8 mouse cellular contexts compared by ENCODE assay signal in the genomic region with DNA sequence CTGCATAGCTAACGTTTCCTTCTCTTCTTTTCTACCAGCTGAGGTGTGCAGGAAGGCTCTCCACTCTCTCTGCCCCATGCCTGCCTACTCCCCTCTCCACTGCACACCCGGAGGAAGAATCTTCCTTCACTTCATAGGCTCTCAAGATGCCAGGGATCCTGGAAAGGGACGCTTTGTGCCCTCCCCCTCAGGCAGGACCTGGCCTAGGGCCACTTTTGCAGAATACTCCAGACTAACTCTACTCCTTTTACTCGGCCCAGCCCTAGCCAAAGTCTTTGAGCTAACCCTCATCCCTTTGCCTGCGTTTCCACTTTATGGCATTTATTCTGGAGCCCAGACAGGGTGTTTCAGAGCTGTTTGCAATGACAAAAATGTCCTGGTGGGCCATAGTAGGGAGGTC. TPM values are rescaled to one million over a fixed set of nuclear protein-coding genes. Genes with fewer than 3 reads are reported as not detected.
A peak's percentile ranks its signal among the peaks of the same experiment; 100 is the strongest.
DNase-seq lines count a peak whose midpoint lies in the region; ATAC-seq and TF ChIP-seq lines count a peak whose summit lies in the region.

No protein-coding gene starts in this region.

- H3K27me3 ChIP-seq in embryonic facial prominence, embryonic 12.5 days: peaks cover 25% of the 10 kb centered on the region
- no peaks in the 10 kb centered on the region for H3K27me3 ChIP-seq in hindbrain, postnatal 0 days (ENCODE audit: insufficient read depth, low read length)

- H3K27ac ChIP-seq in embryonic facial prominence, embryonic 12.5 days: peak overlapping the region; percentile 92
- H3K27ac ChIP-seq in hindbrain, postnatal 0 days: peak overlapping the region; percentile 93

- WGBS in lung, adult 2 months: 9% methylated on average over 5 of the region's 5 CpGs
- WGBS in embryonic facial prominence, embryonic 12.5 days: 15% methylated on average over 5 of the region's 5 CpGs
- WGBS in hindbrain, postnatal 0 days: 6% methylated on average over 5 of the region's 5 CpGs

- DNase-seq in lung, adult 2 months: no peak
- DNase-seq in lung, postnatal 36 days: no peak
- DNase-seq in hindbrain, postnatal 0 days (ENCODE audit: low spot score): peak; percentile 42
- DNase-seq in lung, postnatal 10 days: peak; percentile 72
- no peak for DNase-seq in right cerebral cortex, postnatal 25 days
- no peak for DNase-seq in left cerebral cortex, postnatal 4 days
- DNase-seq in right cerebral cortex, postnatal 36 days (ENCODE audit: low spot score in 2 of 2): no peak

- peak overlapping the region; percentile 95 for H3K4me2 ChIP-seq in embryonic facial prominence, embryonic 12.5 days (replicated peaks)
- peak overlapping the region; percentile 97 for H3K4me2 ChIP-seq in hindbrain, postnatal 0 days (ENCODE audit: low read depth, low read length)

- TF ChIP-seq POLR2A in lung, adult 2 months (IDR thresholded peaks at IDR 0.05; ENCODE audit: borderline replicate concordance, extremely low read depth, low read depth, low read length): no peak

- intact Hi-C loops in left cerebral cortex, postnatal 4 days (cut with DNase I): no loop called here

- peak overlapping the region; percentile 67 for H3K9ac ChIP-seq in embryonic facial prominence, embryonic 12.5 days
- H3K9ac ChIP-seq in hindbrain, postnatal 0 days (replicated peaks; ENCODE audit: low read length): peak overlapping the region; percentile 66

- peak overlapping the region; percentile 86 for H3K4me3 ChIP-seq in lung, adult 2 months (replicated peaks; ENCODE audit: extremely low read depth, low read depth, low read length)
- peak overlapping the region; percentile 86 for H3K4me3 ChIP-seq in embryonic facial prominence, embryonic 12.5 days
- peak overlapping the region; percentile 88 for H3K4me3 ChIP-seq in hindbrain, postnatal 0 days (ENCODE audit: low read length)

- no peak for ATAC-seq in embryonic facial prominence, embryonic 12.5 days (ENCODE audit: insufficient number of reproducible peaks, insufficient read depth, low FRiP score, low TSS enrichment)
- ATAC-seq in hindbrain, postnatal 0 days: peak; percentile 60

- peaks cover 14% of the 10 kb centered on the region; the same call in 1 of the 2 replicates for H3K36me3 ChIP-seq in embryonic facial prominence, embryonic 12.5 days
- no peaks in the 10 kb centered on the region for H3K36me3 ChIP-seq in hindbrain, postnatal 0 days (ENCODE audit: insufficient read depth, low read length)

- peaks cover 10% of the 10 kb centered on the region for H3K4me1 ChIP-seq in lung, adult 2 months (ENCODE audit: control insufficient read depth, insufficient read depth, low read length)
- H3K4me1 ChIP-seq in embryonic facial prominence, embryonic 12.5 days: peaks cover 19% of the 10 kb centered on the region
- H3K4me1 ChIP-seq in hindbrain, postnatal 0 days (ENCODE audit: insufficient read depth, low read length): peaks cover 18% of the 10 kb centered on the region

- H3K9me3 ChIP-seq in embryonic facial prominence, embryonic 12.5 days: no peaks in the 10 kb centered on the region
- H3K9me3 ChIP-seq in hindbrain, postnatal 0 days (ENCODE audit: low read length): no peaks in the 10 kb centered on the region

- TF ChIP-seq CTCF in lung, adult 2 months (IDR thresholded peaks at IDR 0.05; ENCODE audit: insufficient read depth, low read length): no peak
- no peak for TF ChIP-seq CTCF in hindbrain, postnatal 0 days (IDR thresholded peaks at IDR 0.05; ENCODE audit: low read depth)

RNA-seq across cellular contexts. Expression of a gene that starts 0.5 kb away (rescaled TPM):
- 21.6 and 24.3 TPM in 2 replicates for polyA plus RNA-seq in lung, adult 2 months (2012; rRNA removed)
- 13.3 and 15.1 TPM in 2 replicates for polyA plus RNA-seq in embryonic facial prominence, embryonic 12.5 days (2016; fragmentation: Nextera tagmentation; extraction: Ambion mirVana)
- 29.7 and 32.7 TPM in 2 replicates for total RNA-seq in hindbrain, postnatal 0 days (2014; rRNA removed)
- 9.2 TPM in 2 replicates for polyA plus RNA-seq in hindbrain, postnatal 0 days (2015; fragmentation: Nextera tagmentation; extraction: Ambion mirVana)
- total RNA-seq in left cerebral cortex, postnatal 4 days (2021): 10 to 100 TPM; 21.3 to 22.0 TPM

RNA-seq across cellular contexts. Expression of a gene that starts 5.3 kb away (rescaled TPM):
- 261 and 274 TPM in 2 replicates for polyA plus RNA-seq in lung, adult 2 months (2012; rRNA removed)
- 339 and 355 TPM in 2 replicates for polyA plus RNA-seq in embryonic facial prominence, embryonic 12.5 days (2016; fragmentation: Nextera tagmentation; extraction: Ambion mirVana)
- 3,255 and 3,584 TPM in 2 replicates for total RNA-seq in hindbrain, postnatal 0 days (2014; rRNA removed)
- 2,405 and 2,624 TPM in 2 replicates for polyA plus RNA-seq in hindbrain, postnatal 0 days (2015; fragmentation: Nextera tagmentation; extraction: Ambion mirVana)
- total RNA-seq in left cerebral cortex, postnatal 4 days (2021): 100 to 1,000 TPM; 638 to 668 TPM

RNA-seq across cellular contexts. Expression of a gene that starts 35.6 kb away (rescaled TPM):
- 21.4 and 21.9 TPM in 2 replicates for polyA plus RNA-seq in lung, adult 2 months (2012; rRNA removed)
- polyA plus RNA-seq in embryonic facial prominence, embryonic 12.5 days (2016; fragmentation: Nextera tagmentation; extraction: Ambion mirVana): 59.7 and 61.3 TPM in 2 replicates
- 21.1 and 22.7 TPM in 2 replicates for total RNA-seq in hindbrain, postnatal 0 days (2014; rRNA removed)
- 60.1 and 64.3 TPM in 2 replicates for polyA plus RNA-seq in hindbrain, postnatal 0 days (2015; fragmentation: Nextera tagmentation; extraction: Ambion mirVana)
- total RNA-seq in left cerebral cortex, postnatal 4 days (2021): 10 to 100 TPM; 42.0 to 43.6 TPM

RNA-seq across cellular contexts. Expression of a gene that starts 35.6 kb away (rescaled TPM):
- 22.5 and 30.9 TPM in 2 replicates for polyA plus RNA-seq in lung, adult 2 months (2012; rRNA removed)
- 53.0 and 59.7 TPM in 2 replicates for polyA plus RNA-seq in embryonic facial prominence, embryonic 12.5 days (2016; fragmentation: Nextera tagmentation; extraction: Ambion mirVana)
- total RNA-seq in hindbrain, postnatal 0 days (2014; rRNA removed): 23.6 and 28.1 TPM in 2 replicates
- polyA plus RNA-seq in hindbrain, postnatal 0 days (2015; fragmentation: Nextera tagmentation; extraction: Ambion mirVana): 60.3 and 63.9 TPM in 2 replicates
- total RNA-seq in left cerebral cortex, postnatal 4 days (2021): 10 to 100 TPM; 27.0 to 33.0 TPM

Comparison
In these comparisons a context has a peak if more than half of its experiments do, and no peak if none do; other contexts are left out.
1. DNase-seq: peak in hindbrain, postnatal 0 days (single experiment) and lung, postnatal 10 days (single experiment); none in lung, adult 2 months (single experiment), lung, postnatal 36 days (single experiment), right cerebral cortex, postnatal 25 days (single experiment), left cerebral cortex, postnatal 4 days (single experiment) and right cerebral cortex, postnatal 36 days (0 of 2).
2. Peak in every context shown above with its lines, with median percentiles within 50 percentile points of each other: H3K4me3 ChIP-seq.